Mouse (Mus musculus) retina, postnatal 1 day (tissue): ENCODE measurements around the gene Mpc1.
"Not testable (repeated sequence)": the region's sequence is repeated elsewhere in the genome, so short reads cannot be mapped to it uniquely, and the experiment has no call there.

Experiments
- DNase-seq: peaks from one replicate; pipeline ENCODE4 v3.0.0-alpha.2; 2012

Mpc1 gene

DNA sequence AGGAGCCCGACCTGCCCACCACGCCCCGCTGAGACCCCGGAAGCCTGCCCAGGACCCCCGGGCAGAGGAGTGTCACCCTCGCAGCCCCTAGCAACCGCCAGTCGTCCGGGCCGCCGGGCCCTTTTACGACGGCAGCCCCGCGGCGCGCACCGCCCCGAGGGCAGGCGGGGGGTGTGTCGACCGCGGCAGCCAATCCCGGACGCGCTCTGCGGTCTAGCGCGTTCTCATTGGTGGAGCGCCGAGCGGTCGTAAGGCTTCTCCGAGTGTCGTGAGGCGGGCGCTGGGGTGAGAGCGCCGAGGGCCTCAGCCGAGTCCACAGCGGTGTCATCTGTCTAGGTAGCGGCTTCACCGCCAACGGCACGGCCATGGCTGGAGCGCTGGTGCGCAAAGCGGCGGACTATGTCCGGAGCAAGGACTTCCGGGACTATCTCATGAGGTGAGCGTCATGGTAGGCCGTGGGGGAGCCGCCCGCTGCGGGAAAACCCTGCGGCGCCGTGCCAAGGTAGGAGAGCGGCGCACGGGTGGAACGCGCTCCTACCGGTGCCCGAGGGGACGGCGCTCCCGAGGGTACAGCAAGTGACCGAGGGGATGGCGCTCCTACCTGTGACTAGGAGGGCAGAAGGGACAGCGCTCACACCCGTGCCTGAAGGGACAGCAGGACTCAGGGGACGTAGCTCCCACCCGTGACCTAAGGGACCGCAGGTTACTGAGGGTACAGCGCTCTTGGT, 986 bp downstream of the Mpc1 start:
- DNase-seq, result peak; percentile 98

- DNase-seq, result peak; percentile 64
Observed at GRCm38 (mm10) chr17:8284254-8284661, 1.6 kb downstream of the Mpc1 start.

GRCm38 (mm10) chr17:8285056-8285455, 2.4 kb downstream of the Mpc1 start:
- no peak for DNase-seq

DNA sequence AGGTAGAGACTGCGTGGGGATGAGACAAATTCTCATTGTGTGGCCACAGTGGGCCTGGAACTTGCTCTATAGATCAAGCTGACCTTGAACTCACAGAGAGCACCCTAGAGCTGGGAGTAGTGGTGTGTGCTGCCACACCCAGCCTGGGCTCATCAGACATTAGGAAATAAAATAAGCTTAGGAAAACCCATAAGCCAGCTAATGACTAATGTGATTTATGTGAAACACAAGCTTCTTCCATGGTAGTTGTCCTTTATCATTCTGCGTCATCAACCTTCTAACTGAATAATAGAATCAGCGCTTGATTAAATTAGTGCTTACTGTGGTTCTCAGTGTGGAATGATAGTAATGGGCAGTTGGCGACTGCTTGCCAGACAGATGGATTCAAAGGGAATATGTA, 4.3 kb downstream of the Mpc1 start:
- no peak for DNase-seq

DNA sequence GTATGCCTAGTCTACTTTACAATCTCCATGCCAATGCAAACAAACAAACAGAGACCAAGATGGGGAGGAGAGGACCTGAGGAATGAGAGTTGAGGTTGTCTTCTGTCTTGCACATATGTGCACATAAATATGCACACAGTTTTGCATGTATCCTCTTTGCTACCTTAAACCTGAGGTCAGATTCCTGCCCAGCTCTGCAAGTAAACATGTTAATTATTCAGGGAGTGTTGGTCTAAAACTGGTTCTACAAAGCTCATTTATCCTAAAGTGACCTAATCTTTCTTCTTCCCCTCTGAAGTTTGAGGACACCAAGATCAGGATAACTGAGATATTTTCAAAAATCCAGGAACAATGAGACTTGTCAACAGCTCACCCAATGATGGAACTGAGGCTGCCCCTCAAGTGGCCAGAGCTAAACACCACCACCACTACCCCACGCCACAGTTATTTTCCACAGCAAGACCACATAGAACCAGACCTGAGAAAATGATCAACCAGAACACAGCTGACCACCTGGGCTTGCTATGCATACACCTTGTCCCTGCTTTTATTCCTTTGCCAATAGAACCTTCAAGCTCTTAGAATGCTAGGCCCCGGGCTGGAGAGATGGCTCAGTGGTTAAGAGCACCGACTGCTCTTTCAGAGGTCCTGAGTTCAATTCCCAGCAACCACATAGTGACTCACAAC, 7.4 kb downstream of the Mpc1 start:
- no peak for DNase-seq

DNA sequence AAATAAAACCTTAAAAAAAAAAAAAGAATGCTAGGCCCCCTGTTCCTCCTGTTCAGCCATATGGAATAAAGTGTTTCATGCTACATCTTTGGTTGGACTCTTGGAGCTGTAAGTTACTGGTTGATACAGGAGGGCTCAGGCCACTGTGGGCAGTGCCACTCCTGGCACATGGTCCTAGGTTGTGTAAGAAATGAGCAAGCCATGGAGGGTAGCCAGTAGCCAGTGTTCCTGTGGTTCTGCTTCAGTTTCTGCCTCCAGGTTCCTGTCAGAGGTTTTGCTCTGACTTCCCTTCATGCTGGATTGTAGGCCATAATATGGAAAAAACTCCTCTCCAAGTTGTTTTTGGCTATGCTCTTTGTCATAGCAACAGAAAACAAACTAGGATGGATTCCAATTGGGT, 8.0 kb downstream of the Mpc1 start:
- no peak for DNase-seq

- no peak for DNase-seq
Observed at GRCm38 (mm10) chr17:8295825-8296224, 13.1 kb downstream of the Mpc1 start.

DNA sequence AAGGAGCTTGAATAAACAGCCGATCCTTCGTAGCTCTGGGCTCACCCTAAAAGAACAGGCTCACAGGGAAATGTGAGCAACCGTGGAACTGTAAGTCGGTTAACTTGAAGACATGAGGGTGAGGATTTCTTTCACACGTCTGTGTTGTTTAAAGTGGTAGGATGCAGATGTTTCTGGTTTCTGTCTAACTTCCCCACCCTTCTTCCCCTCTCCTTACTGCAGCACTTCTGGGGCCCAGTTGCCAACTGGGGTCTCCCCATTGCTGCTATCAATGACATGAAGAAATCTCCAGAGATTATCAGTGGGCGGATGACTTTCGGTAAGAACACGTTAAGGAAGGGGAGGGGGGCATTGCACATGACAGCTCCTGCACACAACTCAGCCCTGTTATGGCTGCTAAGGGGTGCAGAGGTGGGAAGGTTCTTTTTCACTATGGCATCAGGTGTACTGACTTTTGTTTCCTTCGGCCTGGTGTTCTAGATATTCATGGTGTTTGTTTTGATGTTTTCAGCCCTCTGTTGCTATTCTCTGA, 13.7 kb downstream of the Mpc1 start:
- DNase-seq, result no peak

DNA sequence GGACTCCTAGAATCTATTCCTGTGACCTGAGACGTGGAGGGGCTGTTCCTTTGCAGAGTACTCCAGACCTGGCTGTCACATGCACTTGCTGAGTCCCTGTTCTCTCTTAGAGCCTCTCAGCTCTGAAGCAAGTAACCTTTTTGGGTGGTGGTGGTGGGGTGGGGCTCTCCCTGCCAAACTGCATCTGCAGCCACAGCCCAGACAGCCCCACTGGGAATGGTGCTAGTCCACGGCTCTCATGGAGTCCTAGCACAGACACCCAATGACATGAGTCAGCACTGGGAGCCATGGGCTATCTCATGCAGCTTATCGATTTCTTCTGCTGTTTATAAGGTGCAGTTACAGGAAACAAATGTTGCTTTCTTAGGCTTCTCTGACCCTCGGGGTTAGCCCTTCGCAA, 15.0 kb downstream of the Mpc1 start:
- DNase-seq, result no peak

DNA sequence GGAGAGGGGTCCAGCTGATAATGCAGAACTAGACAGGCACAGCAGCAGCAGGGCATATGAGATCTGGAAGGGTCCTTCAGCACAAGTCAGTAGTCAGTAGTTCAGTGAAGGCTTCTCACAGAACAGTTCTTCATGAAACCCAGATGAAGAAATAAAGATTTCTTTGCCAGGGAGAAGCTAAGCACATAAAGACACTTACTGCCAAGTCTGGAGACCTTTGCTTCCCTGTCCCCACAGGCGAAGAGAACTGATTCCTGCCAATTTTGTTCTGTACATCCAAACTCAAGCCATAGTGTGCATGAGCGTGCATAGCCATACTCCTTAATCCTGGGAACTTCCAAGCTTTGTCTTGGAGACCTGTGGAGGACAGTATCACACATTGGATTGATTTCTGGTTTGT, 15.6 kb downstream of the Mpc1 start:
- no peak for DNase-seq

DNA sequence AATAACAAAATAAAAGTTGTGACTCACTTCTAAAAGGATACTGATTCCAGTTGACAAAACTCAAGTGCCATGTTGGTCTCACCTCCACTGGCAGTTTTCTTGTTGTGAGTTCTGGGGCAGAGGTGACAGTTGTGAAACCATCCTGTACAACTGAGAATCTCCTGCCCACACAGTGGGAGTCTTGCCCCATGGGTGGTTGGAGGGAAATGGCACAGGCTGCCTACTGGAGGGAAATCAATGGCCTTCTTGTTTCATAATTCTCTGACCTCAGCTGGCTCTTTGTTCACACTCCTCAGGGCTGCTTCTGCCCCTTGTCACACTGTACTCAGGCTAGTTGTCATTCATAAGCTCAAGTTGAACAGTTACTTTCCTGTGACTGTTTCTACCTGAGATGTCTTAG, 16.8 kb downstream of the Mpc1 start:
- no peak for DNase-seq

- no peak for DNase-seq
Observed at GRCm38 (mm10) chr17:8301515-8301914, 18.8 kb downstream of the Mpc1 start.

DNA sequence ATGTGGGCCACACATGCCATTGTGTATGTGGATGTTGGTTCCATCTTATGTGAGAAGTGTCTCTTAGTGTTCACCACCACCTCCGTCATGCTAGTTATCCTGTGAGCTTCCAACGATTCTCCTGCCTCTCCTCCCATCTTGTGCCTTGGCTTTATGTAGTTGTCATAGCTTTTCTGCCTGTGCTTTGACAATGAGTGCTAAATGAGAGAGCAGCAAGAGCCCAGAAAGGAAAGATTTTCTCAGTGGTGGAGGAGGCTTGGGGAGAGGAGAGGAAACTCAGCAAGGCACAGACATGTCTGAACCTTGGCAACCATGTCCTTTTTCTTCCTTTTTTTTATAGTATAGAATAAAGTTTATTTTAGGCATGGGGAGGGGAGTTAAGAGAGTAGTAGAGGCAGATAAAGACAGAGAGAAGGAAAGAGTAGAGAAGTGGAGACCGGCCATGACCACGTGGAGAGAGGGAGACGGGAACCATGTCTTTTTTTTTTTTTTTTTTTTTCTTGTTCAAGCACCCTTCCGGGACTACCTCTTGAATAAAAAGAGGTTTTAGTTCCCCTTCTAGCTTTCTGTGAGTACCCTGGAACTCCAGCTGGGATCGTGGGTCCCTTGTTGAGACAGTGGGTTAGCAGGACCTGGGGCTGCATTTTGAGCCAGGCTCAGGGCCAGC, 20.2 kb downstream of the Mpc1 start:
- no peak for DNase-seq

DNA sequence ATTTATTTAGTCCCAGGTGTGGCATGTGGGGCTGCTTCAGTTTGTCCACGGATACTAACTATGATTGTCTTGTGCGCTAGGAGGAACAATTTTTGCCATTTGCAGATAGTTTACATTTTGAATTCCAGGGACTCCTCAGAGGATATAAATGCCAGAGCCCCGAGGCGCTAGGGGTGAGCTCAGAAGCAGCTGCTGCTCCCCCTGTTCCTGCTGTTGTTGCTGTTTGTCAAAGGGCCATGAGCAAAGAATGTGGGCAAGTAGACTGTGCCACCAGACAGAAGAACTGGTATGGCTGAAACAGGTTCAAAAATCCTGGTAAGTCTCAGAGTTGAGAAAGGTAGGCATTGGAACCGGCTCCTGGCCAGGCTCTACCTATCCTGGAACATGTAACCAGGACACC, 21.0 kb downstream of the Mpc1 start:
- DNase-seq, result no peak

- DNase-seq, result peak; percentile 13
Observed at GRCm38 (mm10) chr17:8305801-8306200, 23.1 kb downstream of the Mpc1 start.

- DNase-seq, result peak; percentile 98
Observed at GRCm38 (mm10) chr17:8310838-8311614, 28.3 kb downstream of the Mpc1 start, which contains the start of gene Sft2d1. TSS of gene Sft2d1 (plus strand) at chr17:8311102.

DNA sequence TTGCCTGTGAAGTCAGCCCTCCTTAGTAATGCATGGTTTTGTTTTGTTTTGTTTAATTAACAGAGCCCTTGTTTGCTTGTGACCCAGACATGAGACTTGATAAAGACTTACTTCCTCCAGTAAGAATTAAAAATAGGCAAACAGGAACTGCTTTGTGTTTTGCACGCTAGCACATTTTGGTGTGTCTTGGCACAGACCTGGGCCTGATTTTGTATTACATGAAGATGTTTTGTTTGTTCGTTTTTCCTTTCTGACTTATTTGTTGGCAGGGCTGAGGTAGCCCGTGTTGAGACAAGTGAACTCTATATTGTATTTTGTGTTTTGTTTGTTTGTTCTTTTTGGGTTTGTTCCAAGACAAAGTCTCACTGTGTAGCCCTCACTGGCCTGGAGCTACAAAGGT, 29.0 kb downstream of the Mpc1 start:
- no peak for DNase-seq

- no peak for DNase-seq
Observed at GRCm38 (mm10) chr17:8313976-8314375, 31.3 kb downstream of the Mpc1 start.

GRCm38 (mm10) chr17:8316251-8316650, 33.5 kb downstream of the Mpc1 start:
- peak; percentile 39 for DNase-seq

GRCm38 (mm10) chr17:8326877-8327276, 44.2 kb downstream of the Mpc1 start:
- DNase-seq, result not testable (repeated sequence)

GRCm38 (mm10) chr17:8328511-8329174, 45.9 kb downstream of the Mpc1 start:
- DNase-seq, result no peak

- DNase-seq, result no peak
Observed at GRCm38 (mm10) chr17:8330602-8331001, 47.9 kb downstream of the Mpc1 start.
